Mouse (Mus musculus) heart, embryonic 11.5 days (tissue): Measurements from ENCODE around the gene Rnh1. TPM values are rescaled to one million over a fixed set of nuclear protein-coding genes. Genes with fewer than 3 reads are reported as not detected.

ENCODE experiments used
- ATAC-seq: fragments of 200-750 bp; cut with Nextera tagmentation; replicated peaks from 2 replicates; pipeline ENCODE4 v1.8.0; 2017; ENCODE audit warnings: moderate library complexity; ENCODE audit not compliant: insufficient number of reproducible peaks, low FRiP score, low TSS enrichment
- H3K27ac ChIP-seq: fragments of 300-500 bp; sonication (generic); 2 replicates; pipeline ENCODE4 v1.5.1; 2014; ENCODE audit warnings: mild to moderate bottlenecking, low read depth, low read length
- H3K27me3 ChIP-seq: fragments of 300-500 bp; sonication (generic); 2 replicates; pipeline ENCODE4 v1.6.1; 2014; ENCODE audit warnings: mild to moderate bottlenecking, low read length, mixed read lengths; ENCODE audit not compliant: control insufficient read depth, insufficient read depth
- H3K36me3 ChIP-seq: fragments of 300-500 bp; sonication (generic); 2 replicates; pipeline ENCODE4 v1.6.1; 2014; ENCODE audit warnings: mild to moderate bottlenecking, low read length, moderate library complexity, mixed read lengths; ENCODE audit not compliant: control insufficient read depth, insufficient read depth
- H3K4me1 ChIP-seq: fragments of 300-500 bp; sonication (generic); 2 replicates; pipeline ENCODE4 v1.6.1; 2014; ENCODE audit warnings: low read length; ENCODE audit not compliant: control insufficient read depth, insufficient read depth
- H3K4me2 ChIP-seq: fragments of 300-500 bp; sonication (generic); 2 replicates; pipeline ENCODE4 v1.6.1; 2014; ENCODE audit warnings: mild to moderate bottlenecking, moderate library complexity
- H3K4me3 ChIP-seq: fragments of 300-500 bp; sonication (generic); 2 replicates; pipeline ENCODE4 v1.5.1; 2014; ENCODE audit warnings: low read depth, low read length
- H3K9ac ChIP-seq: fragments of 300-500 bp; sonication (generic); 2 replicates; pipeline ENCODE4 v1.6.1; 2014; ENCODE audit warnings: mild to moderate bottlenecking, low read depth, low read length, moderate library complexity
- H3K9me3 ChIP-seq: fragments of 300-500 bp; sonication (generic); replicated peaks from 2 replicates; pipeline ENCODE4 v1.6.1; 2016; ENCODE audit warnings: low read length; ENCODE audit not compliant: control insufficient read depth
- WGBS: fragments of 180-500 bp; shearing (Covaris S2); extraction: QIAGEN DNeasy Blood & Tissue Kit; methylation state at CpG from one replicate; pipeline ENCODE4 v1.1.7; 2014; ENCODE audit not compliant: insufficient replicate concordance; 5-methylcytosine and 5-hydroxymethylcytosine counted together
- polyA plus RNA-seq: library from polyadenylated mRNA; unstranded; fragments of >200 nt; fragmentation: Nextera tagmentation; extraction: Ambion mirVana; gene quantifications from 2 replicates; pipeline ENCODE4 v1.2.1, GENCODE M21; 2014

Rnh1 gene
- polyA plus RNA-seq: 95.3 and 103 TPM in 2 replicates

DNA sequence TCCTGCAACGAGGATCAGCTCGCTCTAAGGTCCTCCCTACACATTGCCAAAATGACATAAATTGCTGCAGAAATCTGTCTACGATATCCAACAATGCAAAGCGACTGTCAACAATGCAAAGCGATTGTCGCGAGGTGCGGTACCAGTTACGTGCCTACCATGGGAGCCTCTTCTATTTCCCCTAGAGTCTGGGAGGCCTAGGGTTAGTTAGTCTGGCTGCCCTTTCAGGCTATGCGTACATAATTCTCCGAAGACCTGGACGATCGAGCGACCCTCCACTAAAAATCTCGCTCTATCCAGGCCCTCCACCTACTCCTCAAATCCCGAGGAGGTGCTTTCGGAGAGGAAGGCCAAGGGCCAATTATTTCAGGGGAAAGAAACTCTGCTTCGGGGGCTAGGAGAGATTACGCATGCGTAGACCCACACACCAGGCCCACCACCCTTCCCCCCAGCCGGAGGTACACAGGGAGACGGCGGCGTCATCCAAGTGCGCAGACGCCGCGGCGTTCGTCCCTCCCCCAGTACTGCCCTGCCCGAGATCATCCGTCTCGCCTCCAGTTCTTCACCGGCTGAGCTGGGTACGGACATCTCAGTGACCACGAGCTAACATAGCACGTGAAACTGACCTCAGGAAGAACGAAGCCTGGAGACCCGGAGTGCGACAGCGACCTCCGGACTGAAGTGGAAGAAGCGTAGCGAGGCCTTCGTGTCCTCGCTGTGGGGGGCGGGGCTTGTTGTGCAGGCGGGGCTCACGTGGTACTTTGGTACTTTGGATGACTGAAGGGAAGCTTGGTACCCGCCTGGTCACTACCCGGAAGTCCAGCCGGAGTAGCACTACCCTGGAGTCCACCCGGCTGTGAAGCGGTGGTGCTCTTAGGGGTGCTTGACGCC, at the start of gene Rnh1:
Rnh1 (minus strand) TSS at position 742 of the 891 bp plus-strand sequence.
- no peaks in the 10 kb centered on the region for H3K27me3 ChIP-seq

DNA sequence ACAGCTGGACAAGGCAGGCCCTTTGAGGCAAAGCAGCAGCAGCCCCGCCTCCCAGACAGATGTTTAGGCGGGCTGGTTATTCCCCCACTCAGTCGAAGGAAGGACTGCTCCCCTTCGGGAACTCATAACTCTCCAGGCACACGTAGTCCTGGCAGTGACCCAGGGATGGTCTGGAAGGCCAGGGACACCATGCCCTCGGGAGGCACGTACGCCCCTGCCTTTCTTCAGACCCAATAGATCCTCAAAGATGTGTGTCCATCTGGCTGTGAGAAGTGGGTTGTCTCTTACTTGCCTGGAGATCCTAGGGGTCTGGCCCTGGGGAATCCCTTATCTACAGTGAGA, 49.4 kb upstream of the Rnh1 start:
- peak overlapping the region; percentile 67 for H3K9ac ChIP-seq
- peak overlapping the region; percentile 92 for H3K4me2 ChIP-seq
- H3K4me3 ChIP-seq: peak overlapping the region; percentile 68
- H3K27ac ChIP-seq: peak overlapping the region; percentile 86
- H3K9me3 ChIP-seq: no peaks in the 10 kb centered on the region
- WGBS: 10% methylated on average over 8 of the region's 8 CpGs
- H3K27me3 ChIP-seq: no peaks in the 10 kb centered on the region
- H3K4me1 ChIP-seq: peaks cover 17% of the 10 kb centered on the region
- no peaks in the 10 kb centered on the region for H3K36me3 ChIP-seq
- no peak for ATAC-seq

More for the DNA sequence above, at the start of gene Rnh1:
- Histone ChIP-seq H3K36me3 (no peaks in the 10 kb centered on the region), H3K4me1 (peaks cover 14% of the 10 kb centered on the region; the same call in 1 of the 2 replicates), H3K27ac (peak within 1 kb of the TSS; percentile 93), H3K9me3 (no peaks in the 10 kb centered on the region), H3K9ac (peak within 1 kb of the TSS; percentile 84), H3K4me2 (peak within 1 kb of the TSS; percentile 86), H3K4me3 (peak within 1 kb of the TSS; percentile 57)
- peak; percentile 93 for ATAC-seq
- 4% methylated on average over 55 of the region's 55 CpGs for WGBS

DNA sequence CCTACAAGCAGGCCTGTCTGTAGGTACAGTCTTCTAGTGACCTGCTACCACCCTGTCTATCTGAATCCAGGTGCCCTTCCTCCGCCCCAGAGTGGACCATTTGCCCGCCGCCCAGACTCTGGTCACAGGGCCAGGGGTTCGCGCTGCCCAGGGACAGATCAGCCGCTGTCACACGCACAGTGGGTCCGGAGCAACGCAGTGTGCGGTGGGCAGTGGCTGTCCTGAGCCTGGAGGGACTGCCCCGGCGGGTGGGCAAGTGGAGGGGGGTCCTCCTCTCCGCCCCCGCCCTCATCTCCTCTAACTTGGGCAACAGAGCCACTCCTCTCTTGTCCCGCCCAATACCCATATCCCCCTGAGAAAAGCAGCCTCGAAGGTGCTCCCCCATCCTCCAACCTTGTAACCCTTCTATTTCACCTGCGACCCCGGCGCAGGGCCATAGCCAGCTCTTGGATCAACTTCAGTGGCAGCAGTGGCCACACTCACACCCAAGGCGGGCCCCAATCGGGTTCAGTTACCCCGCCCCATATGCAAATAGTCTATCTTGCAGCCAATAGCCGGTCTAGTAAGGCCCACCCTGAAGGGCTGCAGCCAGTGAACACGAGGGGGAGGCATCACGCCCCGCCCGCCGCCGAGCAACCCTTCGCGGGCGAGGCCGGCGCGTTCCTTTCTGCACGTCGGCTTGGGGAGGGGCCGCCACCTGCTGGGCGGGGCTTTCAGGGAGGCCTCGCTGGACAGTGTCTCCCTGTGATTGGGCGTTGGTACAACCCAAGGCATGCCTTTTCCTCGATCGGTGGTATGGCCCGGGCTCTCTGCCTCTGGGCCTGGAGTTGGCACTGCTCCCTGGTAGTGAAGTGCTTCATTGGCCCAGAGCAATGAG, 48.8 kb upstream of the Rnh1 start:
- 4% methylated on average over 43 of the region's 44 CpGs for WGBS
- peak; percentile 97 for ATAC-seq
- Histone ChIP-seq H3K36me3 (no peaks in the 10 kb centered on the region), H3K4me2 (peak overlapping the region; percentile 92), H3K27ac (peak overlapping the region; percentile 86), H3K9me3 (no peaks in the 10 kb centered on the region), H3K4me1 (peaks cover 23% of the 10 kb centered on the region), H3K4me3 (peak overlapping the region; percentile 68), H3K9ac (peak overlapping the region; percentile 87), H3K27me3 (no peaks in the 10 kb centered on the region)

GRCm38 (mm10) chr7:141220377-141220776, 47.7 kb upstream of the Rnh1 start:
- Histone ChIP-seq H3K4me2 (peak overlapping the region; percentile 92), H3K27me3 (no peaks in the 10 kb centered on the region), H3K4me3 (peak overlapping the region; percentile 68), H3K36me3 (no peaks in the 10 kb centered on the region), H3K9ac (peak overlapping the region; percentile 87; the same call in 1 of the 2 replicates), H3K9me3 (no peaks in the 10 kb centered on the region), H3K4me1 (peaks cover 27% of the 10 kb centered on the region), H3K27ac (no peak overlapping the region)
- ATAC-seq: no peak
- 87% methylated on average over 1 of the region's 1 CpGs for WGBS

GRCm38 (mm10) chr7:141219558-141220099, 47.0 kb upstream of the Rnh1 start:
- Histone ChIP-seq H3K4me2 (peak overlapping the region; percentile 92; the same call in 1 of the 2 replicates), H3K36me3 (no peaks in the 10 kb centered on the region), H3K9ac (peak overlapping the region; percentile 34; the same call in 1 of the 2 replicates), H3K4me3 (no peak overlapping the region), H3K4me1 (peaks cover 32% of the 10 kb centered on the region), H3K27ac (no peak overlapping the region), H3K9me3 (no peaks in the 10 kb centered on the region), H3K27me3 (no peaks in the 10 kb centered on the region)
- 92% methylated on average over 1 of the region's 1 CpGs for WGBS
- no peak for ATAC-seq

DNA sequence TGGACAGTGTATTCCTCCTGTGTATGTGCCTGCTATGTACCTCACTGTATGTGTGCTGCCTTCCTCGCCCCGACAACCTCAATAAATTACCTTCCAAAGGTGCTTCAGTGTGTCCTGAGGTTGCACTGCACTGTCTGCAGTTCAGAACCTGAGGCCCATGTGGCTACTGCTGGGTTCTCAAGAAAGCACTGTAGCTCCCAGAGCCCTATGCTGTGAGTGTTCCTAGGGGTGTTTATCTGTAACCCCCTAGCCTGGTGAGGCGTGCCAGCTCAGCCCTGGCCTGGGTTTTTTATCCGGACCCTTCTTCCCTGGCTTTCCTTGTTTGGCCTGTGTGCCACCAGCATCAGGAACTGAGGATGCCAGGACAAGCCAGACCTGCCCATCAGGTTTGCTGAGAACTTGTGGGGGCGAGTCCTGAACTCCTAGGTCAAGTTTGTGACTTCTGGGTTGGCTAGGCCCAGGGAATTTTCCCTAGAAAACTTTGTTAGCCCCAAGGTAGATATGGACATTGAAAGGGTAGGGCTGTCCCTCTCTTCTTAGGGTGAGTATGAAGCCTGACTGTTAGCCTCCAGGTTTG, 46.0 kb upstream of the Rnh1 start:
- no peaks in the 10 kb centered on the region for H3K9me3 ChIP-seq
- H3K9ac ChIP-seq: no peak overlapping the region

GRCm38 (mm10) chr7:141218141-141218540, 45.5 kb upstream of the Rnh1 start:
- no peak overlapping the region for H3K27ac ChIP-seq
- no peak overlapping the region for H3K9ac ChIP-seq
- H3K4me2 ChIP-seq: no peak overlapping the region
- peaks cover 32% of the 10 kb centered on the region for H3K4me1 ChIP-seq
- H3K27me3 ChIP-seq: no peaks in the 10 kb centered on the region
- no peak overlapping the region for H3K4me3 ChIP-seq
- H3K36me3 ChIP-seq: no peaks in the 10 kb centered on the region
- WGBS: 84% methylated on average over 3 of the region's 3 CpGs
- ATAC-seq: no peak
- H3K9me3 ChIP-seq: no peaks in the 10 kb centered on the region

More for the DNA sequence above, 46.0 kb upstream of the Rnh1 start:
- Histone ChIP-seq H3K4me2 (no peak overlapping the region), H3K4me1 (peaks cover 32% of the 10 kb centered on the region), H3K4me3 (no peak overlapping the region), H3K36me3 (no peaks in the 10 kb centered on the region), H3K27me3 (no peaks in the 10 kb centered on the region), H3K27ac (no peak overlapping the region)
- 86% methylated on average over 5 of the region's 5 CpGs for WGBS
- no peak for ATAC-seq
